Mouse (Mus musculus) retina, postnatal 7 days (tissue): ENCODE data around the gene Dnal1.

Source experiments
- DNase-seq: peaks from one replicate; pipeline ENCODE4 v3.0.0-alpha.2; 2012; ENCODE audit warnings: low read depth, low spot score

Dnal1 gene

DNA sequence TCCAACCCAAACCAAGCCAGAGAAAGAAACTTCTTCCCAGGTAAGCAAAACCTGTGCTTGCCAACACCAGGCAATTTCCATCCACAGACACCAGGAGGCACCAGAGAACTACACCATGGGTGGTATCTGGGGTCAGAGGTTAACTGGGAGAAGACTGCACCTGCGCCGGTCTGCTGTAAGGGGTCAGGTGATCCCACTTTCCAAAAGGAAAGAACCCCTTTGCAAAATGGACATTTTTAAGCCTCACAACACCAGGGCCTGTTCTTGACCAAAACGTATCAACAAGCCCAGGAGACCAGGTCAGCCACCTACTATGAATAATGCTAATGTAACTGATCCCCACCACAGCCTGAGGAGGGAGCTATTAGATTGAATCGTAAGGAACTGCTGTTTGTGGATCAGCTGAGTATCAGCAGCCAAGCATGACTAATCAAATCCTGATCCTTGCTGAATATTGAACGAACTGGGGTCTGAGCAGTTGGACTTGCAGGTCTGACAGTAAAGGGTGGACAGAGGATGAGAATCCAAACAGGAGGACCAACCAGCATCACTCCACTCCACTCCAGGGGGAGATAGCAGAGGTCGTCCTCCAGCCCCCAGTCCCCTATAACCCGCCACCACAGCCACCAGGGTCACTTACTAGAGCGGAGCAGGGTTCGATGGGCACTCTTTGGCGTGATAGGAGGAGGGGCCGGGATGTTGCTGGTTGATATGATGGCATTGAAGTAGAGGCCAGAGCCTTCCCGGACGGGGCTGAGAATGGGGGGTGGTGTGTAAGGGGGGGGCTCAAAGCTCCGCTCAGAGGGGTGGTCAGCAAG lies 47.7 kb downstream of the Dnal1 start:
- peak; percentile 34 for DNase-seq

DNA sequence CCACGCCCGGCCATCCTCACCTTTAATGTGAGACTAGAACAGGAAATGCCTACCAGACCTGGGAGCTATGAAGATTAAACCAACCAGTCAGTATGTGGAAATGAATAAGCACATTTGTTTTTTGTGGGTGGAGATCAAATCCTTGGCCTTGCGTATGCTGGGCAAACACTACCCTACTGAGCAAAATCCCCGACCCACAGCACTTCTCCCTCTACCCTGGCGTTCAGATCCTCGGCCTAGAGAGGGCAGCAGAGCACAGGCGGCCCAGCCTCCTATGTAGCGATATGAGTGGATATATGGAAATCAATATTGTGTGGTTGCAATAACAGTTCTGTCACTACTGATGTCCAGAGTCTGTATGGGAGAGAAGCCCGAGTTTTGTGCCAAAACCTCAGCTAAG lies 49.0 kb downstream of the Dnal1 start:
- DNase-seq: no peak

DNA sequence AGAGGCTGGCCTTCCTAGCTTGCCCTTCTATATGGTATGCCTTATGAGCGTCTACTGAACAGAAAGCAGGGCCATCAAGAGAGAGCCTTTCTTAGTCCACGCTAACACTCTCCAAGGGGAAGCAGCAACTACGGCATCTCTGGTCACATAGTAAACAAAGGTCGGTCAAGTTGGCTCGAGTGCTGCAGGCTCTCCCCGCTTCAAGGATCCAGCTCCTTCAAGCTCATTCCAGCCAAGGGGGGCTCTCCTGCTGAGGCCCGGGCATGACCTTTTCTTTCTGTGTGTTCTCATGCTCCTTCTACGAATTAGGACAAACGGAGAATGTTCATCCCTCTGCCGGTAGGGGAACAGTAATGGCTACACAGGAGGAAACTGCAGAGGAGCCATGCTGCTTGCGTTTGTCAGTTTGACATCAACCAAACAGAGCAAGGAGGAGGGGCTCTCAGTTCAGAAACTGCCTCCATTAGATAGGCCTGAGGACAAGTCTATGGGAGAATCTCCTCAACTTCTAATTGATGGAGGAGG lies 49.5 kb downstream of the Dnal1 start:
- DNase-seq: no peak

DNA sequence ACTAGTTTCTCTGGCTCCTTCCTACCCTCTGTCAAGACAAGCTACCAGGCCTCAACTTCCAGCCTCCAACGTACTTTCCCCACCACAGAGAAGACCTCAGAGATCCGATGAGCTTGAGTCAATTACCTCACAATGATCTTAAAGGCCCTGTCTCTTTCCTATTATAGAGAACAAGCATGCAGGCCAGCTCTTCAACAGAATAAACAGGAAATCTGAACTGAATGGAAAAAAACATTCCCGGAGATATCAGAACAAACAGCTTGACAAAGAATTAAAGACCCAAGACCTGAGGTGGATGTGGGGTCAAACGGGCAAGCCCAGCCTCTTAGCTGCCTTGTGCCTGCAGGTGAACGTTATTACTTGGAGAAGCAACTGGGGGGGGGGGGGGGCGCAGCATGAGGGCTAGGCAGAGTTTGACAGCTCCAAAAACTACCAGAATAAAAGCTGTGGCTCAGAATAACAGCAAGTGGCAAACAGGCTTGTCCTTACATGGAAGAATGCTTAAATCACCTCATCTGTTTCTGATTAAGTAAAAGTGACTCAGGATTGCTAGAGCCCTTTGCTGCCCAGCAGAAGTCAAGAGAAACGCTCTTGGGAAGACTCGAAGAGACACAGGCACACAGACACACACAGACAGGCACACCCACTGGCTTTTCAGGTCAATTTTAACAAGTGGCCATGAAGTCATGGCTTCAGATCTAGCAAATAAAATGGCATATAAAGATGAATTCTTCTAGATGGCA lies 51.6 kb downstream of the Dnal1 start:
- DNase-seq: no peak

DNA sequence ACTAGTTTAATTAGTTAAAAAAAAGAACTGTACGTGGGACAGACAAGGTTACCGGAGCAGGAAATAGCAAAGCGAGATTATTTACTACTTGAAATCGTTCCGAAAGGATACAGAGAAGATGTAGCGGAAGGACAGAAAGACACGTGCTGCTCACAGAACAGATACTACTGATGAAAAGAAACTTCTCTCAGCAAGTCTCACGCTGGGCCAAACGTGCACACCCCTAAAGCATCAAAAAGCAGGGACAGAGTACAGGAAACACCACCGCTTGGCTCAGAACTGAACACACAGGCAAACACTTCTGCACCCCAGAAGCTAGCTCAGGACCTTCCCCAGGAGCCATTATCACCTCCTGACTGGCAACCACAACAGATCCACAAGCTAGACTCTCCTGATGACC lies 56.4 kb downstream of the Dnal1 start:
- DNase-seq: no peak

DNA sequence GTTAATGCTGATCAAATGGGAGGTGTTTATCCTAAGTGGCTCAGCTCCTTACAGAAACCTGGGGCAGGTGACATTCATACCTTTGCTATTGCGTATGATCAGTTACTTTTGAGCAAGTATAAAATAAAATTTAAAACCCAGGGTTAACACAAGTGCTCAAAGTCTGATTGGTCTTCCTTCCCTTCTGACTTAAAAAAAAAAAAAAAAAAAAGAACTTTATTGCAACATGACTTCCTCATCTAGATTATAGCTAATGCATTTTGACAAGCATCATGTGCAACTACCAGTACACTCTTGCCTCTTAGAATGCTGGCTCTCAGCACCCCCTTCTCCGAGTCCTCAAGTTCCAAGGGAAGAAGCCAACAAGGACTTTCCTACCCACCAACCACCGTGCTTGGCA lies 58.0 kb downstream of the Dnal1 start:
- DNase-seq: no peak

DNA sequence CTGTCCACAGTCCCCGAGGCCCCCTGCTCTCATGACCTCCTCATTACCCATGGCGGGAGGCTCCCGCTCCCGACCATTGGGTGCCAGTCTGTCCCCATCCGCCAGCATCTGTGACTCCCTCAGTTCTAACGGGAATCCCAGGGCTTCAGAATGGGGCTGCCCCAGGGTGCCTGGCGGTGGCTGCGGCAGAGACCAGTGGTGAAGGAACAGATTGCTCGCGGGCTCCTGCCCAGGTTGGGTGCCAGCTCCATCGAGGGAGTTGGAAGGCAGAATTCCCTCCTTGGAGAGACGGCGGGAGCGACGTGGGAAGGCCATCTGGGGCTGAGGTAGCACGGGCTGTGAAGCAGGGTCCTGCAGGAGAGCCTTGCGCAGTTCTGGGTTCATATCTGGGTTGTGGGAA lies 58.7 kb downstream of the Dnal1 start:
- no peak for DNase-seq

DNA sequence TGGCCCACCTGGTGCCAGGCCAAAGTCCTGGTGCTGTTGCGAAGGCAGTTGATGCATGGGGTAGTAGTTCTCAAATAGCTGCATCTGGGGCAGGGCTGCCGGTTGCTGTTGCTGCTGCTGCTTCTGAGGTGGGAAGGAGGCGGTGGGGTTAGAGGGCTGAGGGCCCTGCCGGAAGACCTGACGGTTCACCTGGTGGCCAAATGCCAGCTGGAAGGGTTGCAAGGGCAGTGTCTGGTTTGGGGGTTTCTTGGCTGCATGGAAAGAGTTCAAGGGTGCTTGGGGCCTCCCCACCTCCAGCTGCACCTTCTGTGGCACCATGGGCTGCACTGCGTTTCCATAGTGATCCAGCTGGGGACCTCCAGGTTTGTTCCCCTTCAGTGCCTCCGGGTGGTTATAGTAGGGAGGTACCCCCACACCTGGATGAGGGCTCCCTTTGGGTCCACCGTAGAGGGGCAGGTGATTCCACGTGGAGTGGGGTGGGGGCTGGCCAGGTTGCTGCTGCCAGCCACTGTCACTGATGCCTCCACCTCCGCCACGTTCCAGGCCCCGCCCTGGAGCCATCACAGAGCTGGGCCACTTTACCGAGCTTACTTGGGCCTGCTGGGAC lies 59.2 kb downstream of the Dnal1 start:
- DNase-seq: no peak

DNA sequence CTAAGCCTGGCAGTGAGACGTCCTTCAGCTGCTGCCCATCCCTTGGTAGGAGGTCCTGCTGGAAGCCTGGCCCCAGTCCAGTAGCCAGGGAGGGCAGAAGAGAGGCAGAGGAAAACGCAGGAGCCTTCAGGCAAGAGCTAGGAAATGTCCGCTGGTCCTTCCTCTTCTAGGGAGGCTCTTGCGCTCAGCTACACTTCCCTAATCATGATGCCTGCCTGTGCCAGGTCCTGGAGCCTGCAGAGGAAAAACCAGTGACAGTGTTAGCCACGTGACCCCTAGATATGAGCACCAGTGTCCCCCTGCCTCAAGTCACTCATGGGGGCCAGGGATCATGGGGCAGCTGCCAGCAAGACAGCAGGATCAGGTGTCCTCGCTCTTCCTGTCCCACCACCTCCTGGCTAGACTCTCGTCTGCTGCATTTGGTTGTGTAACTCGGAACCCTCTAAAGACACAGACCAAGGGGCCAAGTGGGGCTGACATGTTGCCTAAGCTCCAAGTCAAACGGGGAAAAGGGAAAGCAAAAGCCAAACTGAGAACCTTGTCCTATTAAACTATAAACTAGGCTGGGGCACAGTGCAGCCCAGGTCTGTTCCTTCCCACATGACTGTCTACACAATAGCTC lies 60.1 kb downstream of the Dnal1 start:
- DNase-seq: no peak

DNA sequence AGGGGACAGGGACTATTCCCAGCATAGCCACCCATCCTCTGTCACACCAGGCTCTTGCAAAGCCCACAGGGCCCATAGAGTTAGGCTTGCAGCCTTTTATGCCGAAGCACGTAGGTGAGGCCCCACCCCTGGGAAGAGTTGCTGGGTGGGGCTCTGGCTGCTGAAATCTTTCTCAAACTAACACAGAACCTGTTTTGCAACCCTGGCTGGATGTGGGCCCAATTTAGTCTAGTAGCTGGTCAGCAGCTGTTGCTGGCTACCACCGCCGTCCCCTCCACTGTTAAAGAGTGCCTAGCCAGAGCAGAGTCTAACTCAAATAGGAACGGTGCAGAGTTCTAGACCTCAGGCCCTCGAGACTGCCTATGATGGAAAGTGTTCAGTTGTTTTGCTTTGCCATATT lies 60.7 kb downstream of the Dnal1 start:
- DNase-seq: no peak

DNA sequence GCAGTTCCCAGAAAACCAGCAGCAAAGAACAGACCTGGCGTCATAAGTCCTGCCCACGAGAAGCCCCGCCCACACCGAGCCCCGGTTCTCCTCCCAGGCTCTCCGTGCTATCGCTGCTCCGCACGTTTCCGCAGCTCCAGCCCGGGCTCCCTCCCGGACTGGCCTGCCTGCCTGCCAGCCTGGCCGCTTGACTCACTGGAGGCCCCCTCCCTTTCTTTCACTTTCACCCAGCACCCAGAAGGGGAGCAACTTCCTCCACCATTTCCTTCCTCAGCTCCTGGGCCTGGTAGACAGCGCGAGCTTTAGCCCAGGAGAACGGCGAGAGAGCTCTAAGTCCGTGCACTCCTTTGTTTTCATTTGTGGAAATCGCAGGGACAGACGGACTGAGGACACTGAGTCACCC lies 61.5 kb downstream of the Dnal1 start:
- peak; percentile 25 for DNase-seq

DNA sequence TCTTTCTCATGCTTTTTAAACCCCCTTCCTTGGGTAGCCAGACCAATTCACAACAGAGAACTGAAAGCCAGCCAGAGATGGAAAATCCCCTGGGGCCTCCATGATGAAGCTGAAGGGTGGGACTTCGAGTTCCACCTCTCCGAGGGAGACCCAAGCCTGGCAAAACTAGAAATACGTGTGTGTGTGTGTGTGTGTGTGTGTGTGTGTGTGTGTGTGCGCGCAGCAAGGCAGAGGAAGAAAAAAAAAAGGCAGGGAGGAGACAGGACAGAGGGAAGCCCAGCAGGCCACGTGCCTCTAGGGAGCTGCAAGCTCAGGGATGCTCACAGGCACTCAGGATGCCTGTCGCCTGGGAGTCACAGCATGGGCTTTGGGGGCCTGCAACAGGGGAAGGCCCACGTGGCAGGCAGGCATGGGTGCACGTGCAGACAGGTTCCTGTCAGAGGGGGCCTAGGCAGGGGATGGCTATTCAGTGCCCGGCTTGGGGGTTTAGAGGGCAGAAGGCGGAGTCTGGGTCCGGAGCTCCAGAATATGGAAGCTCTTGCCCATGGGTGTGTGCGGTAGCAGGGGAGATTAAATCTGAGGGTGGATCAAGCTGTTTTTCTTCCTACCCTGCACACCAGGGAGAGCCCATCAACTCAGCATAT lies 62.1 kb downstream of the Dnal1 start:
- no peak for DNase-seq

DNA sequence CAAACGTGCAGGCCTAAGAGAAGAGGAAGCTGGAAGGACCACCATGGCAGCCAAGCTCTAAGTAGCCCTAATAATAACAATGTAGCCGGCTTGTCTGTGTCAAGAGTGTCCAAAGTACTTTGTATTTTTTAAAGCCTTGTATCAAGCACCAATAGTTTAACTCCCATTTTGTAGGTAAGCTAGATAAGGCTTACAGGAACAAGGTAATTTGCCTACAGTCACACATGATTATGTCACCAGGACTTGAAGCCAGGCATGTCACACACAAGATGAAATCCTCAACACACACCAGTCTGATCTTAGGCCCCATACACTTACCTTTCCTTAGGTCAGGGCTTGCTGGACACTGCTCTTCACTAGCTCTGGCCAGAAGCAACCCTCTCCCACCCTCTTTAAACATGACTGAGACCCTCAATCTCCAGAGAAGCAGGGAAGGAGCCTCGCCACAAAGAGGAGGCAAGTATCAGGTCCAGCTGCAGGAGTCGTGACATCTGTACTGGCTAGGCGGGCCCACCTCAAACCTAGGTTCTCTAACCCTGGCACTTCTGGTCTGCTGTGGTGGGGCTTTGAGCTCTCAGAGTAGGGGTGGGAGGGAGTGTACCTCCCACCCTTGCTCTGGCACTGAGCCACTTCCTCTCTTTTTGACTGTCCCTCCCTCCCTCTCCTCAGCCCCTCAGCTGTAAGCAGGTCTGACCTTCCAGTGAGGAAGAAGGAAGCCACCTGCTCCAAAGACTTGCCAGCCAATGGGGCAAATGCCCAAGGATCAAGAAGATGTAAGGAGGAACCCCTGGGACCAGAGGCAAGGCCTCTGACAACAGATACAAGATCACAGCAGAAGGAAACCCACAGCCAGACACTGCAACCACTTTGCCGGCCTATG lies 63.0 kb downstream of the Dnal1 start:
- no peak for DNase-seq

DNA sequence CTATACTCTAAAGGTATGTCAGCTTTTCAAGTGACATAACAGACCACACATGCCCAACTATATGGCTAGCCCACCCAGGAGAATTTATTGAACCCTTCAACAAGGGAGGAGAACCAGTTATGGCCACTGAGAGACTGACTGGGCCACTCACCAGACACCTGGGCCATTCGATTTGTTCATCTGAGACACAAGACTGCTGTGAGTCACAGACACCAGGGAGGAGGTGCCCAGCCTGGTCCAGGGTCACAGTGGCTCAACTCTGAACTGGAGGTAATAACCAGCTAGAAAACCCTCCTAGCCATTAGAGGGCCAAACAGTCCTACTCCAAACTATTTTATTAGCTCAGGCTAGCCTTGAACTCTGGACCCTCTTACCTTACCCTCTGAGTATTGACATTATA lies 63.9 kb downstream of the Dnal1 start:
- no peak for DNase-seq

DNA sequence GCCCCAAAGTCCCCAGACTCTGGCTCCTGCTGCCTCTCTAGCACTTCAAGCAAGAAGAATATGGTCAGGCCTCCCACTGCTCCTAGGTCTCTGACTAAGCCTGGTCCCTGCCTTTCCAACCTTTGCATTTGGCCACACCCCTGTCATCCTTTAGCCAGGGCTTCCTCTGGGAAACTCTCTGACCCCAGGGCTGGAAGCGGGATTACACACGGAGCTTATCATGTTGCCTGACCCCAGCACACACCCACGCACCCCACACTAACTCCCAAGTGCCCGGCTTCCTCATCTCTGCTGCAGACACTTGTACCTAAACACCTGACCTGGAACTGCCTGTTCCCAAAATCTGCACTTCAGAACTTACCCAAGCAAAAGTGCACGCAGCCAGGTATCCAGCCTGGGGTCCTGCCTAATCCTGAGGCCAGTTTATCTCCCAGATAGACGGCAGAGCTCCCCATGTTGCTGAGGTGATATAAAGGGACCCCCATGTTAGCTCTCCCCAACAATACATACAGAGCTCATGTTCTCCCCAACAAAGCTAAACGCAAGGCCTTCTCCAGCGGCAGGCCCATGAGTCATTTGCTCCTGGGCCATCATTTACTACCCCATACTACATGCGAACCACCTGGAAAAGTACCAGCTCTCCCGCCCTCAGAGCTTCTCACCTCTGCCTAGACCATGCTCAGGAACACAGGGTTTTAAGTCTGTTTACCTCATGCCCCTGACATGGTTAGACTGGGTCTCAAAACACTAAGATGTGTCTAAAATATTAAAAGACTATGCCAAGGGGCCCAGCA lies 64.7 kb downstream of the Dnal1 start:
- no peak for DNase-seq

DNA sequence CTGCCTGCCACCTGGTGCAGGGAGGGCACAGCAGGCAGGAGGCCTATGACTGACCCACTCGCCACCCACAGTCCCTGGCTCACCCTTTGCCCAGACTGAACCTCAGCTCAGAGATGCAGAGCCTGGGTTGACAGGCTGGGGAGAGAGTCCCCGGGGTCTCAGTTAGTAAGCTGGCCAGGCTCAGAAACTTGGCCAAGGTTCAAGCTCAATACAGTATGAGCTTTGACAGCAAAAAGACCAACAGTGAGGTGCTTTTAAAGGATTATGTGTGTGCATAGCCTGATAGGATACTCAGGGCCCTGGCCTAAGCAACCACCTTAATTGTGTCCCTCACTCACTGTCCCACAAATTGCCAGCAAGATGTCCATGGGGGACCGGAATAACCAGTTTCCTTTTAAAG lies 65.9 kb downstream of the Dnal1 start:
- no peak for DNase-seq

DNA sequence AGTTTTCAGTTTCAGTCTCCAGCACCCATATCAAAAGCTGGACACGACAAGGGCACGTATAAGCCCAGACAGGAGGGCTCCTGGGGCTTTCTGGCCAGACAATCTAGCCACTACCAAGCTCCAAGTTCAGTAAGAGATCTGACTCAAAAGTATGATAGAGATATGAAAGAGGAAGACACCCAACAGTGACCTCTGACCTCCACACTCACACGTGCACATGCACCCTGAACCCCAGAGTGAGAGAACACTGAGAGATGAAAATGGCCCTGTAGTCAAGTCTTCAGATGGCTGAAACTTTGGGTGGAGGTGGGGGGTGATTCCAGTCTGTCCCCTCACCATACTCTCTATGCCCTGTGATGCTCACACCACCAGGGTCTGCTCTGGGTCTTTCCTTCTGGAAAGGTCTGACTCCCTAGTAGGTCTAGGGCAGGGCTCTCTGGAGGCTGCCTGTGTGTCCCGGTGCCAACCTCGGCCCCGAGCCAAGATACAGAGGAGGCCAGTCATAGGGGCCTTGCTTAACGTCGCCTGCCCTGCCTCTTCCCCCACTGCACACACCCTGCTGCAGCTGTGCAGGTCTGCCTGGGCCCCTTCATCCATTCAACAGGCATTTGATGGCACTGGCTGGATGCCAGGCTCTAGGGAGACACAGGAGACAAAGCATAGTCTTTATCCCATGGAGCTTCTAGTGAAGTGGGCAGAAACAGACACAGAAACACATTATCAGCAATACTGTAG lies 66.7 kb downstream of the Dnal1 start:
- DNase-seq: no peak

DNA sequence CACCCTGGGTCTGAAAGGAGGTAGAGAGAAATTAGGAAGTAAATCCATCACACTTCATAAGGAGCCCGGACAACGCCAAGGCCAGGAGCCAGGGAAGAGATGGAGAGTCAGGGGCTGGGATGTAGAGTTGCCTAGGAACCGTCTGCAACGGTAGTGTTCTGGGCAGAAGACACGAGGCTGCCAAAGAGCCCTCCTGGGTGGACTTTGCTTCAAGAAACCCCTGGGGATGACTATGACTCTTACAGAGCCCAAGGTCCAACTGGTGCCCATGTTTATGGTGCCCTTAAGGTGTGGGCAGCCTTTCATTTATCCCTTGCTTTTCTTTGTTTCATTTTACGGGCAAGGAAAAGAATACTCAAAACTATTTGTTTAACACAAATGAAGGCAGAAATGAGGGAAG lies 67.8 kb downstream of the Dnal1 start:
- no peak for DNase-seq

DNA sequence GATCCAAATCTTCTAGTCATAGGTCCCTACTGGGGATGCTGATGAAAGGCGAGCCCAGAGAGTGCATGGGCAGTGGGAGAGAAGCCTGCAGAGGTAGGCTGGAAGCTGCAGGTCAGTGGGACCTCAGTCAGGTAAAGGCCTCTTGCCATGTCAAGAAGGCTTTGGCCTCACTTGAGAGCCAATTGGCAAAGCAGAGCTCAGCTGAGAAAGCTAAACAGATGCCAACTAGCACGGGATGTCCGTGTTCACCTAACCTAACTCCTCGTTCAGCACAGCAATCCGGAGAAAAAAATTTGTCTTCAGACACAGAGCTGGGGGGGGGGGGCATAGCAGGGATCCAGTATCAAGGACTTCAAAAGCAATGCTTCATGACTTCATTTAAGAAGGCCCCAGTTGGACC lies 70.8 kb downstream of the Dnal1 start:
- DNase-seq: no peak
